Mouse (Mus musculus) CH12.LX (cell line): Measurements from ENCODE around the gene Loxl3. TPM values are rescaled to one million over a fixed set of nuclear protein-coding genes. Genes with fewer than 3 reads are reported as not detected.

Source experiments
- DNase-seq: peaks from one replicate; pipeline ENCODE4 v3.0.0-alpha.2; 2013; ENCODE audit errors: extremely low read depth
- H3K27ac ChIP-seq: 2 replicates; pipeline ENCODE4 v1.5.1; 2012; ENCODE audit warnings: low read depth, mild to moderate bottlenecking, control low read depth, moderate library complexity; ENCODE audit not compliant: insufficient read depth
- H3K27me3 ChIP-seq: replicated peaks from 2 replicates; pipeline ENCODE3; 2012; ENCODE audit warnings: inconsistent platforms
- H3K36me3 ChIP-seq, 2 experiments: replicated peaks in 1 of 2; 2 replicates each; pipeline versions ENCODE3 to v1.6.1; 2012; ENCODE audit warnings: inconsistent platforms in 1 of 2, low read length in 1 of 2, mild to moderate bottlenecking in 1 of 2, mixed read lengths in 1 of 2, moderate library complexity in 1 of 2; ENCODE audit not compliant: control insufficient read depth in 1 of 2, insufficient read depth in 1 of 2
- H3K4me1 ChIP-seq, 2 experiments: 2 replicates each; pipeline ENCODE4 v1.6.1; 2012; ENCODE audit warnings: inconsistent platforms in 1 of 2, moderate library complexity in 1 of 2; ENCODE audit not compliant: insufficient read depth in 2 of 2, control insufficient read depth in 1 of 2
- H3K4me2 ChIP-seq: 2 replicates; pipeline ENCODE4 v1.6.1; 2012; ENCODE audit warnings: low read depth, mild to moderate bottlenecking, control low read depth; ENCODE audit not compliant: poor library complexity, insufficient read depth, severe bottlenecking
- H3K4me3 ChIP-seq, 3 experiments: fragments of 150-350 bp in 1 of 3; sonication (generic) in 1 of 3; replicated peaks in 1 of 3; 2 replicates each; pipeline versions ENCODE3 to v1.5.1; 2011 to 2012; ENCODE audit warnings: low read depth in 2 of 3, low read length in 2 of 3, mild to moderate bottlenecking in 2 of 3, moderate library complexity in 2 of 3, control low read depth in 1 of 3, improper control_type of control experiment in 1 of 3, inconsistent platforms in 1 of 3, mixed read lengths in 1 of 3; ENCODE audit not compliant: poor library complexity in 1 of 3
- H3K79me2 ChIP-seq: replicated peaks from 2 replicates; pipeline ENCODE4 v1.6.1; 2012; ENCODE audit warnings: mild to moderate bottlenecking, moderate library complexity; ENCODE audit not compliant: control insufficient read depth, poor library complexity, insufficient read depth, severe bottlenecking; ENCODE audit errors: extremely low read depth
- H3K9ac ChIP-seq: 2 replicates; pipeline ENCODE4 v1.6.1; 2012; ENCODE audit warnings: low read depth, mild to moderate bottlenecking, control low read depth, moderate library complexity; ENCODE audit not compliant: insufficient read depth
- H3K9me3 ChIP-seq: replicated peaks from 2 replicates; pipeline ENCODE3; 2012; ENCODE audit warnings: low read length, inconsistent platforms, mixed read lengths
- BHLHE40 ChIP-seq: IDR thresholded peaks from 2 replicates; pipeline ENCODE4 v1.6.1; 2011; ENCODE audit warnings: mild to moderate bottlenecking, low read depth, low read length, improper control_type of control experiment
- CHD1 ChIP-seq: IDR thresholded peaks from 2 replicates; pipeline ENCODE4 v1.6.1; 2012; ENCODE audit warnings: low read depth, low read length, improper control_type of control experiment, inconsistent platforms
- CHD2 ChIP-seq: IDR thresholded peaks from 2 replicates; pipeline ENCODE4 v1.6.1; 2011; ENCODE audit warnings: low read length, improper control_type of control experiment
- CTCF ChIP-seq, 2 experiments: IDR thresholded peaks in 1 of 2; conservative IDR thresholded peaks in 1 of 2; 2 replicates each; pipeline ENCODE4 v1.5.1; 2011 to 2012; ENCODE audit warnings: low read depth in 2 of 2, low read length in 2 of 2, improper control_type of control experiment in 1 of 2, inconsistent platforms in 1 of 2, mild to moderate bottlenecking in 1 of 2, moderate library complexity in 1 of 2
- GABPA ChIP-seq: IDR thresholded peaks from 2 replicates; pipeline ENCODE4 v1.6.1; 2012; ENCODE audit warnings: low read depth, low read length, improper control_type of control experiment, inconsistent platforms; ENCODE audit not compliant: insufficient replicate concordance
- JUND ChIP-seq: conservative IDR thresholded peaks from 2 replicates; pipeline ENCODE4 v1.6.1; 2011; ENCODE audit warnings: low read depth, low read length, improper control_type of control experiment
- MAFK ChIP-seq: IDR thresholded peaks from 2 replicates; pipeline ENCODE4 v1.6.1; 2011; ENCODE audit warnings: low read length, improper control_type of control experiment; ENCODE audit not compliant: insufficient replicate concordance
- MAX ChIP-seq: IDR thresholded peaks from 2 replicates; pipeline ENCODE4 v1.6.1; 2011; ENCODE audit warnings: low read length, improper control_type of control experiment
- MAZ ChIP-seq: IDR thresholded peaks from 2 replicates; pipeline ENCODE4 v1.6.1; 2012; ENCODE audit warnings: low read depth, mild to moderate bottlenecking, inconsistent platforms, low read length, improper control_type of control experiment, moderate library complexity
- MEF2A ChIP-seq: IDR thresholded peaks from 2 replicates; pipeline ENCODE4 v1.6.1; 2014; ENCODE audit warnings: low read depth, mild to moderate bottlenecking, inconsistent platforms, low read length, improper control_type of control experiment, borderline replicate concordance
- MYC ChIP-seq: IDR thresholded peaks from 2 replicates; pipeline ENCODE4 v1.6.1; 2011; ENCODE audit warnings: low read depth, mild to moderate bottlenecking, improper control_type of control experiment, low read length
- NELFE ChIP-seq: IDR thresholded peaks from 2 replicates; pipeline ENCODE4 v1.6.1; 2011; ENCODE audit warnings: low read depth, low read length, improper control_type of control experiment
- NRF1 ChIP-seq: IDR thresholded peaks from 2 replicates; pipeline ENCODE4 v1.6.1; 2014; ENCODE audit warnings: low read depth, mild to moderate bottlenecking, inconsistent platforms, low read length, improper control_type of control experiment, moderate library complexity
- POLR2AphosphoS2 ChIP-seq: IDR thresholded peaks from 2 replicates; pipeline ENCODE4 v1.6.1; 2011; ENCODE audit warnings: low read depth, low read length, improper control_type of control experiment
- RAD21 ChIP-seq: IDR thresholded peaks from 2 replicates; pipeline ENCODE4 v1.6.1; 2011; ENCODE audit warnings: low read depth, mild to moderate bottlenecking, low read length, improper control_type of control experiment, moderate library complexity
- SMC3 ChIP-seq: IDR thresholded peaks from 2 replicates; pipeline ENCODE4 v1.6.1; 2011; ENCODE audit warnings: low read depth, low read length, improper control_type of control experiment
- TBP ChIP-seq: conservative IDR thresholded peaks from 2 replicates; pipeline ENCODE4 v1.6.1; 2011; ENCODE audit warnings: low read depth, low read length, improper control_type of control experiment
- TCF12 ChIP-seq: IDR thresholded peaks from 2 replicates; pipeline ENCODE4 v1.6.1; 2014; ENCODE audit warnings: low read depth, mild to moderate bottlenecking, inconsistent platforms, low read length, improper control_type of control experiment
- UBTF ChIP-seq: IDR thresholded peaks from 2 replicates; pipeline ENCODE4 v1.6.1; 2012; ENCODE audit warnings: low read depth, mild to moderate bottlenecking, inconsistent platforms, low read length, improper control_type of control experiment, moderate library complexity
- ZMIZ1 ChIP-seq: IDR thresholded peaks from 2 replicates; pipeline ENCODE4 v1.6.1; 2012; ENCODE audit warnings: low read depth, mild to moderate bottlenecking, inconsistent platforms, low read length, improper control_type of control experiment
- dilution Hi-C: fragments of 300-500 bp; cut with MboI; formaldehyde crosslinking; loops from 2 replicates; pipeline ENCODE4 v1.14.3; 2020; ENCODE audit warnings: low sequenced_read_pairs; ENCODE audit not compliant: extremely low pct_unique_long_range_greater_than_20kb, extremely low pct_ligation_motif_present
- in situ Hi-C: fragments of 300-500 bp; cut with MboI; formaldehyde crosslinking; loops from 3 replicates; pipeline ENCODE4 v1.14.3; 2019; ENCODE audit warnings: low sequenced_read_pairs, low pct_ligation_motif_present, low pct_unique_long_range_greater_than_20kb, mixed read lengths
- polyA plus RNA-seq: library from polyadenylated mRNA; unstranded; fragments of >175 nt; gene quantifications from 2 replicates; pipeline ENCODE4 v1.2.1, GENCODE M21; 2012; ENCODE audit warnings: low read depth; ENCODE audit not compliant: insufficient read length
- total RNA-seq, 2 experiments: library from RNA; depleted of rRNA; stranded (reverse); fragments of 300-350 nt in 1 of 2; fragments of >200 nt in 1 of 2; gene quantifications; 2 replicates each; pipeline ENCODE4 v1.2.3; 2012 to 2014

Loxl3 gene
- total and polyA plus RNA-seq, 3 experiments: 0.05 to 0.93 (median 0.74) TPM

DNA sequence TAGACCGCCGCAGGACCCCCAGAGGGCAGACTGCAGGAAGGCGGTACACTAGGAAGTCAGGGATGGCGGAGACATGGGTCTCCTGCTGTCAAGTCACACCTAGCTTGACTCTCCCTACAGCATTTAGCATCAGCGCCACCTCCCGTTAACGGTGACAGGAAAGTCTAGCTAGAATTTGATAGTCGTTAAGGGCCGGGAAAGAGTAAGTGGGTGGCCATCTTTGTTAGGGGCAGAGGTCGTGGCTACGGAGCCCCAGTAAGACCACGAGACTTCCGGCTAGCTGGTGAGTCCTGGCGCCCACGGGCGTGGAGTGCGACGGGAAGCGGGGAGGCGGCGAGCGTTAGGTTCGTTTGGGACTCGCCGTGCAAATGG is 67.3 kb downstream of the Loxl3 start, which contains the start of the genes Ccdc142 and Gm42688 (continued):
- no peak; the same call in 1 of the 2 replicates for TF ChIP-seq GABPA
- peak in 1 of 2 experiments; percentile 87; a peak in 2 of 4 replicates for TF ChIP-seq CTCF (conservative IDR thresholded peaks at IDR 0.05 in 1 of 2, IDR thresholded peaks at IDR 0.05 in 1 of 2; ENCODE audit: low read depth in 2 of 2, low read length in 2 of 2)
- peak; percentile 63 for TF ChIP-seq RAD21
- TF ChIP-seq NRF1: peak; percentile 68
- TF ChIP-seq BHLHE40: peak; percentile 72
- peak; percentile 57 for TF ChIP-seq TCF12
- TF ChIP-seq CHD2: peak; percentile 61; the same call in 1 of the 2 replicates
- no peak; the same call in 1 of the 2 replicates for TF ChIP-seq MEF2A

DNA sequence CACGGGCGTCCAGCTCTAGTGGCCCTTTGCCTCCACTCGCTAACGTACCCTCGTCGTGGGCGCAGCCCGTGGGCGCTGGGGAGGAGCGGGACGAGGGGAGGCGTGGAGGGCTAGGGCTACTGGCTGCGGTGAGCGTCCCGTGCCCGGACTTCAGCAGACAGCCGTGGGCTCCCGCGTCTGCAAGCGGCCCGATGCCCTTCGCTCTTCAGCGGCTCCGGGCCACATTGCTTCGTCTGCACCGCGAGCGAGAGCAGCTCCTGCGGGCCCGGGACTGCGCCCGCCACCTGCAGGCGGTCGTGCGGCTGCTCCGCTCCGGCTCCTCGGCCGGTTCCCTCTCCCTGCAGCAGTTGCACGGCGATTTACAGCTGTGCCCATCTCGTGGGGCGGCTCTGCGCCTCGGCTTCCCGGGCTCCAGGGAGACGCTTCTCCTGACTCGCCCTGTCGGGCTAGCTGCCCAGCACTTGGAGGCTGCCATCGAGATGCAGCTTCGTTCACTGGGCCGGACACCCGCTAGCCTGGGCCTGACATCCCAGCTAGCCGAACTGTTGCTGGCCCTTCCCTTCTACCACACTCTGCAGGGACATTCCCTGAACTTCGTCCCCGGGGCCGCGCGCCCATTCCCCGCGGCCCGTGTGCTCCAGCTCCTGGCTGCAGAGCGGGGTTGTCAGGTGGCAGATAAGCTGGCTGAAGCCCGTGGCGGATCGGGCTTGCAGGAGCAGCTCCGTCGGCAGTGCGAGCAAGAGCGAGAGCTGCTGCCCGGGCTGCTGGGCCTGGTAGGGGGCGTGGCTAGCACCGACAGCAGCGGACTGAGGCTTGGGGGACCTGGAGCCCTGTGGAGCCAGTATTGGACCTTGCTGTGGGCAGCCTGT is 67.9 kb downstream of the Loxl3 start:
- no peak for TF ChIP-seq NELFE
- 0 out of 2 replicates have a peak, but pooled peaks have one; percentile 6 for TF ChIP-seq MYC
- TF ChIP-seq CHD1: peak; percentile 73; the same call in 1 of the 2 replicates
- peak in 1 of 2 experiments; percentile 51; a peak in 2 of 4 replicates for TF ChIP-seq CTCF (conservative IDR thresholded peaks at IDR 0.05 in 1 of 2, IDR thresholded peaks at IDR 0.05 in 1 of 2; ENCODE audit: low read depth in 2 of 2, low read length in 2 of 2)
- TF ChIP-seq POLR2AphosphoS2: no peak
- TF ChIP-seq MAFK: no peak
- TF ChIP-seq ZMIZ1: 0 out of 2 replicates have a peak, but pooled peaks have one; percentile 17
- TF ChIP-seq MAX: no peak; the same call in 1 of the 2 replicates
- no peak; the same call in 1 of the 2 replicates for TF ChIP-seq NRF1
- TF ChIP-seq MAZ: no peak
- TF ChIP-seq SMC3: peak; percentile 41
- peak; percentile 89 for TF ChIP-seq UBTF
- TF ChIP-seq JUND: no peak
- TF ChIP-seq TBP: no peak
- TF ChIP-seq, all 38 proteins: peak for 6
- H3K4me1 ChIP-seq: peaks cover 9 to 24% of the 10 kb centered on the region in 2 experiments; a peak in 3 of 4 replicates
- peak overlapping the region; percentile 71 for H3K27ac ChIP-seq
- H3K9me3 ChIP-seq: peaks cover 2% of the 10 kb centered on the region
- peak overlapping the region; percentile 86 for H3K9ac ChIP-seq
- peak overlapping the region; percentile 60 to 99 (median 87) for H3K4me3 ChIP-seq
- H3K79me2 ChIP-seq: no peaks in the 10 kb centered on the region
- peaks cover under 1 to 33% of the 10 kb centered on the region in 2 experiments for H3K36me3 ChIP-seq
- dilution Hi-C loops (no loop called here), in situ Hi-C loops (loop anchor here (5.0 kb wide), 2 partner anchors 105 to 190 kb away; no protein-coding TSS in a partner anchor)
- peak; percentile 33 for DNase-seq
- H3K27me3 ChIP-seq: peaks cover 9% of the 10 kb centered on the region
- H3K4me2 ChIP-seq: peak overlapping the region; percentile 68

Other genes with a start within 250 kb of the Loxl3 start
- 0.04 TPM in 1 of 2 replicates, not detected in the other for gene Sema4f, start 94.4 kb upstream of the Loxl3 start, total RNA-seq (2012; rRNA removed)
- gene Sema4f, start 94.4 kb upstream of the Loxl3 start, total RNA-seq (2014; rRNA removed): not detected in 2 replicates
- not detected in 2 replicates for gene Sema4f, start 94.4 kb upstream of the Loxl3 start, polyA plus RNA-seq
- 3.0 and 6.4 TPM in 2 replicates for gene M1ap, start 87.3 kb upstream of the Loxl3 start, total RNA-seq (2012; rRNA removed)
- gene M1ap, start 87.3 kb upstream of the Loxl3 start, total RNA-seq (2014; rRNA removed): 1.8 and 2.4 TPM in 2 replicates
- 3.9 and 4.7 TPM in 2 replicates for gene M1ap, start 87.3 kb upstream of the Loxl3 start, polyA plus RNA-seq
- 33.2 and 34.7 TPM in 2 replicates for gene Dok1, start 702 bp upstream of the Loxl3 start, total RNA-seq (2012; rRNA removed)
- 21.3 and 21.4 TPM in 2 replicates for gene Dok1, start 702 bp upstream of the Loxl3 start, total RNA-seq (2014; rRNA removed)
- 23.8 and 24.6 TPM in 2 replicates for gene Dok1, start 702 bp upstream of the Loxl3 start, polyA plus RNA-seq
- gene Aup1, start 20.3 kb downstream of the Loxl3 start, total RNA-seq (2012; rRNA removed): 235 and 240 TPM in 2 replicates
- gene Aup1, start 20.3 kb downstream of the Loxl3 start, total RNA-seq (2014; rRNA removed): 108 and 119 TPM in 2 replicates
- 284 and 324 TPM in 2 replicates for gene Aup1, start 20.3 kb downstream of the Loxl3 start, polyA plus RNA-seq
- 113 and 128 TPM in 2 replicates for gene Htra2, start 21.1 kb downstream of the Loxl3 start, total RNA-seq (2012; rRNA removed)
- 131 and 137 TPM in 2 replicates for gene Htra2, start 21.1 kb downstream of the Loxl3 start, total RNA-seq (2014; rRNA removed)
- 154 and 185 TPM in 2 replicates for gene Htra2, start 21.1 kb downstream of the Loxl3 start, polyA plus RNA-seq
- gene Dqx1, start 23.7 kb downstream of the Loxl3 start, total RNA-seq (2012; rRNA removed): 2.2 and 2.7 TPM in 2 replicates
- gene Dqx1, start 23.7 kb downstream of the Loxl3 start, total RNA-seq (2014; rRNA removed): 0.99 and 1.3 TPM in 2 replicates
- 2.9 and 3.5 TPM in 2 replicates for gene Dqx1, start 23.7 kb downstream of the Loxl3 start, polyA plus RNA-seq
- not detected in 2 replicates for gene Tlx2, start 36.1 kb downstream of the Loxl3 start, total RNA-seq (2012; rRNA removed)
- not detected in 2 replicates for gene Tlx2, start 36.1 kb downstream of the Loxl3 start, total RNA-seq (2014; rRNA removed)
- gene Tlx2, start 36.1 kb downstream of the Loxl3 start, polyA plus RNA-seq: not detected in 2 replicates
- gene Pcgf1, start 43.7 kb downstream of the Loxl3 start, total RNA-seq (2012; rRNA removed): 14.5 and 16.6 TPM in 2 replicates
- gene Pcgf1, start 43.7 kb downstream of the Loxl3 start, total RNA-seq (2014; rRNA removed): 12.5 and 13.7 TPM in 2 replicates
- 12.4 and 15.0 TPM in 2 replicates for gene Pcgf1, start 43.7 kb downstream of the Loxl3 start, polyA plus RNA-seq
- gene Lbx2, start 52.2 kb downstream of the Loxl3 start, total RNA-seq (2012; rRNA removed): 0.80 TPM in 1 of 2 replicates, not detected in the other
- gene Lbx2, start 52.2 kb downstream of the Loxl3 start, total RNA-seq (2014; rRNA removed): 0.86 TPM in 1 of 2 replicates, not detected in the other
- gene Lbx2, start 52.2 kb downstream of the Loxl3 start, polyA plus RNA-seq: 1.2 and 1.7 TPM in 2 replicates
- gene Ccdc142, start 67.4 kb downstream of the Loxl3 start, total RNA-seq (2012; rRNA removed): 3.1 and 3.2 TPM in 2 replicates
- gene Ccdc142, start 67.4 kb downstream of the Loxl3 start, total RNA-seq (2014; rRNA removed): 0.38 and 0.59 TPM in 2 replicates
- gene Ccdc142, start 67.4 kb downstream of the Loxl3 start, polyA plus RNA-seq: 1.1 and 1.7 TPM in 2 replicates
- gene Gm42688, start 67.4 kb downstream of the Loxl3 start, total RNA-seq (2012; rRNA removed): 1.3 and 2.1 TPM in 2 replicates
- 1.2 TPM in 2 replicates for gene Gm42688, start 67.4 kb downstream of the Loxl3 start, total RNA-seq (2014; rRNA removed)
- 1.6 and 2.0 TPM in 2 replicates for gene Gm42688, start 67.4 kb downstream of the Loxl3 start, polyA plus RNA-seq
- 74.0 and 83.3 TPM in 2 replicates for gene Mrpl53, start 74.9 kb downstream of the Loxl3 start, total RNA-seq (2012; rRNA removed)
- gene Mrpl53, start 74.9 kb downstream of the Loxl3 start, total RNA-seq (2014; rRNA removed): 52.2 and 54.2 TPM in 2 replicates
- 52.9 and 55.5 TPM in 2 replicates for gene Mrpl53, start 74.9 kb downstream of the Loxl3 start, polyA plus RNA-seq
- gene Mogs, start 81.3 kb downstream of the Loxl3 start, total RNA-seq (2012; rRNA removed): 78.9 and 104 TPM in 2 replicates
- gene Mogs, start 81.3 kb downstream of the Loxl3 start, total RNA-seq (2014; rRNA removed): 77.3 and 78.4 TPM in 2 replicates
- gene Mogs, start 81.3 kb downstream of the Loxl3 start, polyA plus RNA-seq: 53.0 and 57.2 TPM in 2 replicates
- 20.4 and 24.1 TPM in 2 replicates for gene Wbp1, start 87.4 kb downstream of the Loxl3 start, total RNA-seq (2012; rRNA removed)
- gene Wbp1, start 87.4 kb downstream of the Loxl3 start, total RNA-seq (2014; rRNA removed): 23.1 and 27.5 TPM in 2 replicates
- gene Wbp1, start 87.4 kb downstream of the Loxl3 start, polyA plus RNA-seq: 16.6 and 19.3 TPM in 2 replicates
- 26.1 and 26.9 TPM in 2 replicates for gene Ino80b, start 91.3 kb downstream of the Loxl3 start, total RNA-seq (2012; rRNA removed)
- 14.9 and 15.4 TPM in 2 replicates for gene Ino80b, start 91.3 kb downstream of the Loxl3 start, total RNA-seq (2014; rRNA removed)
- 30.4 and 34.2 TPM in 2 replicates for gene Ino80b, start 91.3 kb downstream of the Loxl3 start, polyA plus RNA-seq
- 0.59 and 0.68 TPM in 2 replicates for gene Rtkn, start 101.3 kb downstream of the Loxl3 start, total RNA-seq (2012; rRNA removed)
- gene Rtkn, start 101.3 kb downstream of the Loxl3 start, total RNA-seq (2014; rRNA removed): 0.54 and 1.3 TPM in 2 replicates
- gene Rtkn, start 101.3 kb downstream of the Loxl3 start, polyA plus RNA-seq: 0.47 and 0.78 TPM in 2 replicates
- 4.7 and 10.3 TPM in 2 replicates for gene Wdr54, start 122.2 kb downstream of the Loxl3 start, total RNA-seq (2012; rRNA removed)
- gene Wdr54, start 122.2 kb downstream of the Loxl3 start, total RNA-seq (2014; rRNA removed): 4.9 and 7.8 TPM in 2 replicates
- 1.7 and 1.9 TPM in 2 replicates for gene Wdr54, start 122.2 kb downstream of the Loxl3 start, polyA plus RNA-seq
- gene 1700003E16Rik, start 122.2 kb downstream of the Loxl3 start, total RNA-seq (2012; rRNA removed): 0.34 and 0.38 TPM in 2 replicates
- gene 1700003E16Rik, start 122.2 kb downstream of the Loxl3 start, total RNA-seq (2014; rRNA removed): not detected in 2 replicates
- 0.23 and 0.25 TPM in 2 replicates for gene 1700003E16Rik, start 122.2 kb downstream of the Loxl3 start, polyA plus RNA-seq
- gene Dctn1, start 131.7 kb downstream of the Loxl3 start, total RNA-seq (2012; rRNA removed): 17.8 and 19.8 TPM in 2 replicates
- gene Dctn1, start 131.7 kb downstream of the Loxl3 start, total RNA-seq (2014; rRNA removed): 12.2 and 12.8 TPM in 2 replicates
- gene Dctn1, start 131.7 kb downstream of the Loxl3 start, polyA plus RNA-seq: 36.4 and 37.3 TPM in 2 replicates
- gene Slc4a5, start 185.7 kb downstream of the Loxl3 start, total RNA-seq (2012; rRNA removed): 0.13 and 0.38 TPM in 2 replicates
- gene Slc4a5, start 185.7 kb downstream of the Loxl3 start, total RNA-seq (2014; rRNA removed): not detected in 2 replicates
- 0.21 TPM in 1 of 2 replicates, not detected in the other for gene Slc4a5, start 185.7 kb downstream of the Loxl3 start, polyA plus RNA-seq